Comparison of ENCODE assay signal across 10 mouse cellular contexts in the genomic region with DNA sequence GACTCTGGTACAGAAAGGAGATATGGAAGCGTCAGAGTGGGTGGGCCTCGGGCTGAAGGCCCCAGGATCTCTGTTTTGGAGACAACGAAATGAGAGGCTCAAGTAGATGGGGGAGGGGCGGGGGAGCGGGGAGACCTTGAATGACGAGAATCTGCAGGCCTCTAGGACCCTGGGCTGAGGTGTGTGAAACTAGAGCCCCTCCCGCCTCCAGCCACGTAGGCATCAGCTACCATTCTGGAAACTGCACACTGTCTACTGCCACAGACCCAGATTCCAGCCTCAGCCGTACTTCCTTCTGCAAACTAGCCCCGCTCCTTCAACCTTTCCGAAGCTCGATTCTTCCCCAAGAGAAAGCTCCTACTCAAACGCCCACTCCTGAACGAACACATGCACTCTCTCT. TPM values are rescaled to one million over a fixed set of nuclear protein-coding genes. Genes with fewer than 3 reads are reported as not detected.
DNase-seq lines count a peak whose midpoint lies in the region; ATAC-seq and TF ChIP-seq lines count a peak whose summit lies in the region.
"Had no signal": no experiment of that assay in that cellular context is flagged by ENCODE, and none has a peak within 500 bp of the region (broad histone marks: within the 10 kb centered on the region; RNA-seq: fewer than 3 reads in every experiment).

No protein-coding gene starts in this region.

- H3K27me3 ChIP-seq in embryonic facial prominence, embryonic 14.5 days (replicated peaks; ENCODE audit: control insufficient read depth, insufficient read depth, low read length) = no peaks in the 10 kb centered on the region
- H3K27me3 ChIP-seq in intestine, postnatal 0 days (replicated peaks; ENCODE audit: control insufficient read depth, insufficient read depth, low read length) = peaks cover 49% of the 10 kb centered on the region

- peak; percentile 90 for DNase-seq in heart, adult 11 months
- DNase-seq in heart, postnatal 14 days = no peak
- DNase-seq in ES-CJ7 (ENCODE audit: low read depth, low spot score) = peak; percentile 60
- peak; percentile 90 for DNase-seq in embryonic facial prominence, embryonic 14.5 days (ENCODE audit: low spot score)
- DNase-seq in naive thymus-derived CD4-positive, alpha-beta T cell, adult 2 months (ENCODE audit: low read depth) = peak; percentile 40
- DNase-seq in ovary, postnatal 14 days (ENCODE audit: low spot score) = no peak

- peak overlapping the region; percentile 74 for H3K4me2 ChIP-seq in embryonic facial prominence, embryonic 14.5 days (ENCODE audit: low read depth, low read length)
- peak overlapping the region; percentile 98 for H3K4me2 ChIP-seq in intestine, postnatal 0 days (replicated peaks; ENCODE audit: low read depth)

- peak overlapping the region; percentile 99 for H3K27ac ChIP-seq in embryonic facial prominence, embryonic 14.5 days (replicated peaks; ENCODE audit: low read depth, low read length)
- no peak overlapping the region for H3K27ac ChIP-seq in intestine, postnatal 0 days (ENCODE audit: low read depth, low read length)

- intact Hi-C loops in heart, postnatal 14 days (cut with DNase I) = loop anchor here (10.0 kb wide), 1 partner anchor 108 kb away; a partner anchor contains a TSS

- peak; percentile 80 for ATAC-seq in embryonic facial prominence, embryonic 14.5 days (ENCODE audit: low read depth)
- no peak for ATAC-seq in intestine, postnatal 0 days
- no peak for ATAC-seq in monocyte, adult 5-6 weeks (replicated peaks; ENCODE audit: insufficient number of reproducible peaks, low FRiP score, low TSS enrichment, poor library complexity, severe bottlenecking)

- 7% methylated on average over 13 of the region's 14 CpGs for WGBS in embryonic facial prominence, embryonic 14.5 days
- WGBS in intestine, postnatal 0 days = 20% methylated on average over 14 of the region's 14 CpGs

- H3K9ac ChIP-seq in embryonic facial prominence, embryonic 14.5 days (ENCODE audit: low read depth, low read length) = peak overlapping the region; percentile 98
- no peak overlapping the region for H3K9ac ChIP-seq in intestine, postnatal 0 days (ENCODE audit: low read depth, low read length)

- peaks cover 38% of the 10 kb centered on the region for H3K36me3 ChIP-seq in embryonic facial prominence, embryonic 14.5 days (ENCODE audit: control insufficient read depth, insufficient read depth, low read length)
- H3K36me3 ChIP-seq in intestine, postnatal 0 days (ENCODE audit: control insufficient read depth, insufficient read depth) = no peaks in the 10 kb centered on the region

- H3K4me3 ChIP-seq in embryonic facial prominence, embryonic 14.5 days (ENCODE audit: low read depth, low read length) = peak overlapping the region; percentile 83
- peak overlapping the region; percentile 70; the same call in 1 of the 2 replicates for H3K4me3 ChIP-seq in intestine, postnatal 0 days (ENCODE audit: low read depth, low read length)

- TF ChIP-seq CTCF in intestine, postnatal 0 days (IDR thresholded peaks at IDR 0.05; ENCODE audit: low read depth) = no peak

- no peaks in the 10 kb centered on the region for H3K9me3 ChIP-seq in embryonic facial prominence, embryonic 14.5 days (ENCODE audit: control insufficient read depth, low read length)
- H3K9me3 ChIP-seq in intestine, postnatal 0 days (ENCODE audit: control insufficient read depth) = no peaks in the 10 kb centered on the region

- peaks cover 11% of the 10 kb centered on the region; the same call in 1 of the 2 replicates for H3K4me1 ChIP-seq in embryonic facial prominence, embryonic 14.5 days (ENCODE audit: control insufficient read depth, insufficient read depth, low read length)
- no peaks in the 10 kb centered on the region for H3K4me1 ChIP-seq in intestine, postnatal 0 days (replicated peaks; ENCODE audit: control insufficient read depth, insufficient read depth, low read length)

RNA-seq across cellular contexts. Expression of a gene that starts 1.2 kb away (rescaled TPM):
- total RNA-seq in heart, postnatal 14 days (2021) = 10 to 100 TPM; 17.9 to 19.5 TPM
- 49.5 and 57.0 TPM in 2 replicates for polyA plus RNA-seq in embryonic facial prominence, embryonic 14.5 days (2014; fragmentation: Nextera tagmentation; extraction: Ambion mirVana)
- 4.5 and 4.6 TPM in 2 replicates for polyA plus RNA-seq in intestine, postnatal 0 days (2015; fragmentation: Nextera tagmentation; extraction: Ambion mirVana)
- 0.39 TPM in 1 of 3 replicates, not detected in the others for total RNA-seq in monocyte, adult 5-6 weeks (2017)

RNA-seq across cellular contexts. Expression of a gene that starts 7.5 kb away (rescaled TPM):
- total RNA-seq in heart, postnatal 14 days (2021) = 1 to 10 TPM; 1.8 to 2.4 TPM
- polyA plus RNA-seq in embryonic facial prominence, embryonic 14.5 days (2014; fragmentation: Nextera tagmentation; extraction: Ambion mirVana) = 0.95 and 1.5 TPM in 2 replicates
- 0.46 and 0.64 TPM in 2 replicates for polyA plus RNA-seq in intestine, postnatal 0 days (2015; fragmentation: Nextera tagmentation; extraction: Ambion mirVana)
- 0.38 TPM in 1 of 3 replicates, not detected in the others for total RNA-seq in monocyte, adult 5-6 weeks (2017)

RNA-seq across cellular contexts. Expression of a gene that starts 16.2 kb away (rescaled TPM):
- 1 to 10 TPM; 2.8 to 3.3 TPM for total RNA-seq in heart, postnatal 14 days (2021)
- 2.9 and 3.5 TPM in 2 replicates for polyA plus RNA-seq in embryonic facial prominence, embryonic 14.5 days (2014; fragmentation: Nextera tagmentation; extraction: Ambion mirVana)
- polyA plus RNA-seq in intestine, postnatal 0 days (2015; fragmentation: Nextera tagmentation; extraction: Ambion mirVana) = 0.42 and 0.47 TPM in 2 replicates
- 0.19 TPM in 1 of 3 replicates, not detected in the others for total RNA-seq in monocyte, adult 5-6 weeks (2017)
- total RNA-seq: hematopoietic stem cell, adult 5-6 weeks had no signal
- polyA plus RNA-seq: C2C12 had no signal

RNA-seq across cellular contexts. Expression of a gene that starts 27.0 kb away (rescaled TPM):
- 1 to 10 TPM; 3.5 to 9.6 TPM for total RNA-seq in heart, postnatal 14 days (2021)
- 107 and 131 TPM in 2 replicates for polyA plus RNA-seq in embryonic facial prominence, embryonic 14.5 days (2014; fragmentation: Nextera tagmentation; extraction: Ambion mirVana)
- polyA plus RNA-seq in intestine, postnatal 0 days (2015; fragmentation: Nextera tagmentation; extraction: Ambion mirVana) = 45.4 and 57.4 TPM in 2 replicates
- total RNA-seq in monocyte, adult 5-6 weeks (2017) = 0.32 to 5.8 TPM in 2 of 3 replicates, not detected in the other

RNA-seq across cellular contexts. Expression of a gene that starts 27.0 kb away (rescaled TPM):
- 10 to 100 TPM; 78.2 TPM for total RNA-seq in heart, postnatal 14 days (2021)
- 110 and 131 TPM in 2 replicates for polyA plus RNA-seq in embryonic facial prominence, embryonic 14.5 days (2014; fragmentation: Nextera tagmentation; extraction: Ambion mirVana)
- 44.8 and 45.0 TPM in 2 replicates for polyA plus RNA-seq in intestine, postnatal 0 days (2015; fragmentation: Nextera tagmentation; extraction: Ambion mirVana)
- 34.6 to 45.5 TPM (median 35.5 TPM) in 3 replicates for total RNA-seq in monocyte, adult 5-6 weeks (2017)

Comparison
In these comparisons a context has a peak if more than half of its experiments do, and no peak if none do; other contexts are left out.
1. DNase-seq: peak in heart, adult 11 months (single experiment), ES-CJ7 (single experiment), embryonic facial prominence, embryonic 14.5 days (single experiment) and naive thymus-derived CD4-positive, alpha-beta T cell, adult 2 months (single experiment); none in heart, postnatal 14 days (0 of 2) and ovary, postnatal 14 days (single experiment).
2. RNA of a gene that starts 1.2 kb away (total RNA-seq): 17.9 to 19.5 TPM in heart, postnatal 14 days; 0.39 TPM in monocyte, adult 5-6 weeks; every median in the first group is over 10 times any median in the second.